Mouse (Mus musculus): ENCODE data around the gene Plekhb1.

Plekhb1 gene

DNA sequence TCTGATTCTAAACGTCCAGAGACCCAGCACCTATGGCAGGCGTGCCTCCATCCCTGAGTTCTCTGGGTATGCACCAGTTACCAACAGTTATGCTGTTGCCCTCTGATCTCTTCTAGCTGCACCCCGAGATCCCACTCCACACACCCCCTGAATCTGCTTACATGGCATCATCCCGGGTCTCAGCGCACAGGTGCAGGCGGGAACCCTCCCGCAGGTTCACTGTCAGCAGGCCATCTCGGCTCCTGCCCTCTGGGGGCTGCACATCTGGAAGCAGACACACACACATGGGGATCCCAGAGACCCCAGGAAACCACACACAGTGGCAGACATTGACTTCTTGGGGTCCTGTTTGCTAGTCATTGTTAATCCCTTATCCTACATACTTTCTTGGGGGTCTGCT lies 7.8 kb downstream of the Plekhb1 start:
- DNase-seq = no peak

DNA sequence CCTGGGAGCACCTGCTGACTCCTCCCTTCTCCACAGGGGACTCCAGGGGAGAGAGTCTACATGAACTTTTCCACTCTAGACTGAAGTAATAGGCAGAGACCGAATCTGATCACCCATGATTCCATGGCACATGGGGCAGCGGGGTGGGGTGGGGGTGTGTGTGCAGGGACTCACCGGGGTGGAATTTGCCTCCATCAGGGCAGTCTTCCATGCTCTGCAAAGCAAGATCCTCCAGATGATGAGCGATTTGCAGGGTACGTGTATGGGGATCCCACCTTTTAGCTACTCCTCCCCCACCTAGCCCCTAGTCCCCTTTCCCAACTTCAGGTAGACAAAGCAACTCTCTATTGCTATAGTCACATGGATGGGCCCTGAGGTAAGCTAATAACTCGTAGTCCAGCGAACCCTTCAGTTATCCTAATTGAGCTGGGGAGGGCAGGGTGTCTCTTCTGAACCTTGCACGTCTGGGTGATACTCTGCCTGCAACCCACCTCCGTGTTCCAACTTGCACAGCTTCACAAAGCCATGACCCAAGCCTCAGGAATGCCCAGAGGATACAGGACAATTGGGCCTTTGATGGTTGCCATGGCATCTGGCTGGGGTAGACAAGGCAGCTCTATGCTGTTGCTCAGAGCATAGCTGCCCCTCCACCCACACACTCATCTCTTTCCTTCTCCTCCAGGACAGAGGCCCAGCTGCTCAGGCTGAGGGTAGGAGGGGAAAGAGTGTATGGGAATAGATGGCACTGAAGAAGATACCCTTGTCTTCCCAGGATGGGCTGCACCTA lies 8.5 kb downstream of the Plekhb1 start:
- DNase-seq = no peak

DNA sequence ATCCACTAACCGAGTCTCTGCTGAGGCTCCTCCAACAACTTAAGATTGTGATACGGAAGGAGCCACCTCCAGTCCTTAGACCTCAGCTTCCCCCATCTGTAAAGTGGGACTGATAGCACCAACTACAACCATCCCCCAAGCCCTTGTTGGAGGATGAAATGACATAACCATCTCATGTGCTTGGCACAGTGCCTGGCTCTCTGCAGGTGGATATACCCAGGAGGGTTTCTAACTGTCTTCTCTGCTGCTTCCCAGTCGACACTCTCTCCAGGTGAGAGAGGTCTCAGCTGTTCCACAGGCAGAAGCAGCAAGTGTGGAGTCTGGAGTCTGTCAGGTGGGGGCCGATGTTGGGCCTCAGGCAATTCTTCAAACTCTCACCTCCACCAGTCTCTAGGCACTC lies 11.2 kb downstream of the Plekhb1 start:
- no peak for DNase-seq

DNA sequence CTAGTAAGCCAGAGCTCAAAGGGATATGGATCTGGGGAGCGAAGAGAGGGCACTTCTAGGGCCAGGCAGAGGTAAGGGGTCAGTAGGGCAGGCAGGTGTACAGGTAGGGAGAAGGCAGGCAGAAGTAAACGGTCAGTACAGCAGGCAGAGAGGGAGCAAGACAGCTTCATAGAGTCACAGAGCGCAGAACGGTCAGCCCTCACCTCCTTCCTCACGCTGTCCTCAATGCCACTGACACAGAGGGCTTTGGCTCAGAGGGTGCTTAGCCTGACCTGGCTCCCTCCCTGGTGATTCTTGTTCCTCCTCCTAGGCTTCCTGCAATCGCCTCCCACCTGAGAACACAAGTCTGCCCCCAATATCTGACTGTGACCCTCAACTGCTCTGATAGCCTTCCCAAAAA lies 11.8 kb downstream of the Plekhb1 start:
- no peak for DNase-seq

DNA sequence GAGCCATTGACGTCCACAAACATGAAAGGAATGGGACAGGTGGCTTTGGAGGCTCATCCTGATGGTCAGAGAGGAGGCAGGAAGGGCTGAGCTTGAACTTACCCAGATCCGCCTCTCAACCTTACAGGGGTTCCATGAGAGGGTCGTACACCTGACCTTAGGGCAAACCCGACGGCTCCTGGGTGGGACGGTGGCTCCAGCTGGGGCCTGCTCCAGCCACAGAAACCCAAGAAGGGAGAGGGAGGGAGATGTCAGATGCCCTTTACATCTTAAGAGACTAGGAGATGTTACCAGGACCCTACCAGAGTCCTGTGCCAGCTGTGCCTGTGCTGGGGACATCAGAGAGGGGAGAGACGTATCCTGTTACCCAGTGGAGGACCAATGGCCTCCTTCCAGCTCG lies 12.4 kb downstream of the Plekhb1 start:
- no peak for DNase-seq

DNA sequence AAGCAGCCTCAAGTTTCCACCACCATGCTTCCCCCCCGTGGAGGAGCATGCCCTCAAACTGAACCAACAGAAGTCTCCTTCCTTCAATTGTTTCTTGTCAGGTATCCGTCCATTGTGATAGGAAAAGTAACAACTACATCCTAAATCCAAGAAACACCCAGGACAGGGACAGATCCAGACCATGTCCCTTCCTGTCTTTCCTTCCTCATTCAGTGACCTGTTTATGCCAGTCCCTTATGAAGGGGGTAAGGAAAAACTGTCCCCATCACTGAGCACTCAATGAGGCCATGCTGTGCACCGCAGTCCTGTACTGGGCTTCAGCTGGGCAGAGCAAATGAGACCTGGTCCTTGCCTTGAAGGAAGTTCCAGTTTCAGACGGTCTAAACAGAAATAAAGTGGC lies 13.1 kb downstream of the Plekhb1 start:
- no peak for DNase-seq

DNA sequence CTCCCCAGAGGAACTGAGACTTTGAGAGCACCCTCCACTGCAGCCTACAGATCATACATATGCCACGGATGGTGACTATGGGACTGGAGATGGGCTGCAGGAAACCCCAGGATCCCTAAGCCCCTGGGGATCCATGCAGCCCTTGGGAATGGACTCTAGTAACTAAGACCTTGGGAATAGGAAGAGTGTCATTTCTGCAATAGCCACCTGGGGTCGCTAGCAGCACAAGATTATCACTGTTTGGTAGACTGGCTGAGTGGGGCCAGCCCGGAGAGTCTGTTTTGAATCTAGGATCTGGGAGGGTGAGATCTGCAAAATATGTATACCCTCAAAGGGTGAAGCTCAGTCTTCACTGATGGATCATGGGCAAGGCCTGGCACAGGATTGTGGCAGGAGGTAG lies 17.1 kb downstream of the Plekhb1 start:
- DNase-seq = peak; percentile 21

DNA sequence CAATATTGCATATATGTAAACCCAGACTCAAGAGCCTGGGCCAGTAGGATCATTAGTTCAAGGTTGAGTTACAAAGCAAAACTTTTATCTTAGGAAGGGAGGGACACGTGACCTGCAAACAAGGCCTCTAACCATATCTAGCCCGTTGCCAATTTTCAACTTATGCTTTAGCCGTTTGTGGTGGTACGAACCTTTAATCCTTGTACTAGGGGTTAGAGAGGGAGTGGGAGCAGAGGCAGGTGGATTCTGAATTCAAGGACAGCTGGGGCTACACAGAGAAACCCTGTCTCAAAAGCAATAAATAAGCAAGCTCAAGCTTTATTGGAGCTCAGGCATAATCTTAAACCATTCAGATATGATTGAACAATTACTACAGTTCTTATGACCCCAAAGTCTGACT lies 19.8 kb downstream of the Plekhb1 start:
- DNase-seq = no peak

DNA sequence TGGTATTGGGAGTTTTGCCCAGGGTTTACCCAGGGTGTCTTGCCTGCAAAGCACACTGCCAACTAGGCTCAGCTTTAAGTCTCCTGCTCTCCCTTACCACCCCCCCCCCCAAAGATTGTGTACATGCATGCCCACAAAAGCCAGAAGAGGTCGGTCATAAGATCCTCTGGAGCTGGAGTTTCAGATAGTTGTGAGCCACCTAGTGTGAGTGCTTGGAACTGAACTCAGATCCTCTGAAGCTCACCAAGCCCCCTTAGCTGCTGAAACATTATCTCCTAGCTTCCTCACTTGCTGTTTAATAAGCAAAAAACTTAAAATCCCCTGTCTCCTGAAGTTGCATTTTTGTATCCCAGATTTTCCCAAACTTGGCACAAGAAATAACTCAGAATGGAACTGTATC lies 24.6 kb downstream of the Plekhb1 start:
- DNase-seq = peak in 1 of 2 experiments; percentile 25

DNA sequence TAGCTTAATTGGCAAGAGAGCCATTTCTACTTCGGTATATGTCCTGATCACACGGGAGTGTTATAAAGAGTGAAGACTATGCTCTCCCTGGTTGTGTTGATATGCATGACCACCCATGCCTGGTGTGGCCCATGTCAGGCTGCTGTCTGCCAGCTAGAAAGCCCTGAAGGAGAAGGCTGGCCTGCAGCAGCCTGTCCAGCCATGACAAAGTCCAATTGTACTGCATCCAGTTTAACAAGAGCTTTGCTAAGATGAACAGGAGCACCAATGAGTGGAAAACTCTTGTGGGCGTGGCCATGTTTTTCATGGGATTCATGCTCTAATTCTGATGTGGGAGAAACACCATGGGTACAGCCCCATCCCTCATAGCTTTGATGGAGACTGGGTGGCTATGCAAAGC lies 37.7 kb downstream of the Plekhb1 start:
- DNase-seq = no peak

DNA sequence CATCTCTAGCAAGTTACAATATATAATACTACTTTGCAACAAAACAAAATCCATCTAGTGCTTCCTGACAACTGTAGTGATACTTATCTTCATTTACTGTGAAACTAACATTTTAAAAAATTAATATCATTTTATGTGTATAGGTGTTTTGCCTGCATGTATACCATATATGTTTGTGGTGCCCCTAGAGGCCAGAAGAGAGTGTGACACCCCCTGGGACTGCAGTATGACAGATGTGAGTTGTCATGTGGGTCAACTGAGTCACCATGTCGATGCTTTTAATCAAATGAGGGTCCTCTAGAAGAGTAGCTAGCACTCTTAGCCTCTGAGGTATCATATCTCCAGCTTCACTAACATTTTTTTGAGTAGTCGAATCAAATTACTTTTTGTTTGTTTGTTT lies 39.9 kb downstream of the Plekhb1 start:
- no peak for DNase-seq

DNA sequence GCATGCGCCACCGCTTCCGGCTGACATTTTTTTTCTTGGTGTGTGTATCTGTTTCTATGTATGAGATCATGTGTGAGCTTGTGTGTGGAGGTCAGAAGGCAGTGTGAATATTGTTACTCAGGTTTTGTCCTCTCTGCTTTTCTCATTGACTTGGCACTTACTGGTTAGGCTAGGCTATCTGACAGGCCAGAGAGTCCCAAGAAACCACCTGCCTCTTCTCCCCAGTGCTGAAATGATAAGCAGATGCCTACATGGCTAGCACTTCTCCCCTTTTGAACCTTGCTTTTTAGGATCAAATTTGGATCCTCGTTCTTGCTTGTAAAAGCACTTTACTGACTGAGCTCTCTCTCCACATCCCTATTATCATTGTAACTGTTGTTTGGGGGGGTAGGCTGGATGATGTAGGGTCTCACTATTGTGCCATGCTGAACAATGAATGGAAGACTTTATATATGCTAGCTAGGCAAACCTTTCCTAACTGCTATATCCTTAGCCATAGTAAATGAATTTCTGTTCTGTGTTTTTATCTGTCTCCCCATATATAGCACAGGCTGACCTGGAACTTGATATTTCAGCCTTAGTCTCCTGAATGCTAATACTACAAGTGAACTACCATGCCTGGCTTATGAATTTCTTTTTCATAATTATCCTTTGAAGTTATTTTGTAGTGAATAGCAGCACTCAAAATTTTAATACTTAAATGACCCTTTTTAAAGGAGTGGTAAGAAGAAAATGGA lies 45.9 kb downstream of the Plekhb1 start:
- DNase-seq = no peak

DNA sequence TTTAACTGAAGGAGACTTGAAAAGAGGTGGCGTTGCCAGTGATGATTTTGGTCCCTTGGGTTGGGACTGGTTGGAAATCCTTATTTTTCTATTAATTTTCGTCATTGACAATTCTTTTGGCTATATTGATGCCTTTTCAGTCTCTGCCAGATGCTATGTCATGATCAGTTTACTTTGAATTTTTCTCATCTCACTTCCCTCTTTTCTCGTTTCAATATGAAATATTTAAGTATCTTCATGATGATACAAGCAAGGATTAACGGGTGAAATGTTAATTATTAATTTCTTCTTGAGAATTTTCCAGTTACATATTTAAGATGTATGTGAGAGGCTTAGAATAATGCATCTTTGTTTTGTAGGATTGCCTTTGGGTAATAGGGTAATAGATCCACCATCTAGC lies 53.3 kb downstream of the Plekhb1 start:
- no peak for DNase-seq

DNA sequence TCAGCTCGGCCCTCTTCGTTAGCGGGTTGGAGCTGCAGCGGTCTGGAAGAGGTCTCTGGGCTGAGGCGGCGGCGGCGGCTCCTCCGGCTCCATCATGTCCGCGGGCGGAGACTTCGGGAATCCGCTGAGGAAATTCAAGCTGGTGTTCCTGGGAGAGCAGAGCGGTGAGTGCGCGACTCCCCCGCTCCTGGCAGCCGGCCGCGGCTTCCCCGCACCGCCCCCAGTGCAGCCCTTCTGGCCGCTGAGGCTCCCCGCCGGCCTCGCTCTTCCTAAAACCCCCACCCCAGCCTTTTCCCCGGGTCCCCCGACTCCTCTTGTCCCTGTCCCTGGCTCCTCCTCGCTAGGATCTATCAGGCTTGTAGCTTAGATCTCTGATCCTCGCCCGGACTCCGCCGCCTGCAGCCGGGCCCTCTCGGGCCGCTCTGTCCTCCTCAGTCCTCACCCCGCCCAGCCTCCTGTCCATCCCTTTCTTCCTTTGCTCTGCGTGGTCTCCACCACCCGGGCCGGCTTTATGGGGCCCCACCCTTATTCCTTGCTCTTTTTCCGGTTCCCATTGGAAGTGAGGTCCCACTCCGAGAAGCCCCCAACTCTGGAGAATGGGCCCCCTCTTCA lies 54.0 kb downstream of the Plekhb1 start, which contains the start of gene Mrpl48:
Gene Mrpl48, minus strand, starts transcription at position 172 of the 612 bp plus-strand sequence.
- DNase-seq = no peak

DNA sequence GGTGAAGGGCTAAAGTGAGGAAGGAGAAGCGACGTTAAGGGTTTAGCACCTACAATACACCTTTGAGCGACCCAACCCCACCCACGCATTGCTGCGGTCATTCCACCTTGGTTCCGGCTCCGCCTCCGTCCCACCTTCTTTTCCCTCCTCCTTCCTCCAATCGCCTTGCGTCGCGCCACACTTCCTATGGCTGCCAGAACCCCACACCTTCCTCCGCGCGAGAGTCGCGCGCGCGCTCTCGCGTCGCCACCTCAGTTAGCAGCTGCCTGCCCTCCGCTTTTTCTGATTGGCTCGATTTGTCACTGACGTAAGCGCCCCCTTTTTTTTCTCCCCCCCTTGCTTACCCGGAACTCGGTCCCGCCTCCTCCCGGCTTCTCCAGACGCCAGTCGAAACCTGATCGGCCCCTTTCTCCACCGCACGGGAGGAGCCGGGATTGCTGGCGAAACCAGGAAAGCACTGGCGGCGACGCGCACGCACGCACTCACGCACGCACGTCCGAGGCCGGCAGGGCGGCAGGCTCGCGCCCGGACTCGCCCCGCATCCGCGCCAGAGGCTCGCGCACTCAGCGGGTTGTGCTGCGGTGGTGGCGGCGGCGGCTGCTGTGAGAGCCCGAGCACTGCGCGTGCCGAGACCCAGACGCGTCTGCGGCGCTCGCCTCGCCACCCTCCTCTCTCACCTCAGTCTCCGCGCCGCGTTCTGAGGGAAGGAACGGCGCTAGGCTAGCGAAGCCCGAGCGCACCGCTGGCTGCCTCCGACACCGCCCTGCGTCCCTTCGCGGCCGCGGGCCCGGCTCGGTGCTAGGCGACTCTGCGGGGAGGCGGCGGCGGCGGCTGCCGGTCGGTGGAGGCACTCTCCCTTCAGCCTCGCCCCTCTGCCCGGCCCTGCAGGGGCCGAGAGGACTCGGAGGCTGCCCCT lies 54.7 kb downstream of the Plekhb1 start, which contains the start of gene Rab6a:
Gene Rab6a, plus strand, starts transcription at position 197 of the 916 bp plus-strand sequence.
- peak; percentile 91 to 93 for DNase-seq

DNA sequence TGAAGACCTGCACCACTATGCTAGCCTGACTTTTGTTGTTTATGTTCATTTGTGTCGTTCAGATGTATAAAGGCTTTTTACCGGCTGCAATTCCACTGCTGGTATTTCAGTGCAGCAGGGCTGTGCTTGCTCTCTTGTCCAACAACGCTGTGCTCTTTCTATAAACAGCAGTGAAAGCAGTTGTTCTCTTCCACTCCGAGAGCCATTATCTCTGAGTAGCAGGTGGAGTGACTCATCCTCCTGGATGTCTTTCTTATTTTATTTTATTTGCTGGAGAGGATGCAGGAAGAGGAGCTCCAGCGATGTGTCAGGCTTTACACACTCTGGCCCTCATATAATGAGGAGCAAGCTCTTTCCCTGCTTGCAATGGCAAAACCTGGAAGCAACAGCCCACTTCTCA lies 62.0 kb downstream of the Plekhb1 start:
- no peak for DNase-seq

DNA sequence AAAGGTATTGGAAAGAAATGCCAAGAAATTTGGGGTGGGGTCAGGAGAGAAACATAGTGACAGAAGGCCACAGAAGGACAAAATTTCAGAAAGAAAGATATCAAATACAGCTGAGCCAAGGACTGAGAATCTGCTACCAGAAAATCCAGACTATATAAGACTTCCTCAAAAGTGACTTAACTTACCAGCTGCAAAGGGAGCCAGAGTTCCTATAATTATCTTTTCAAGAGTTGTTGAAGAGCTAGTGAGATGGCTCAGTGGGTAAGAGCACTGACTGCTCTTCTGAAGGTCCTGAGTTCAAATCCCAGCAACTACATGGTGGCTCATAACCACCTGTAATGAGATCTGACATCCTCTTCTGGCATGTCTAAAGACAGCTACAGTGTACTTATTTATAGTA lies 68.9 kb downstream of the Plekhb1 start:
- DNase-seq = no peak

Measured in thymus, postnatal 36 days (tissue).